Mouse (Mus musculus): ENCODE results near the gene Sema6d. TPM values are rescaled to one million over a fixed set of nuclear protein-coding genes. Genes with fewer than 3 reads are reported as not detected.

The Sema6d gene
- polyA plus RNA-seq, 1 experiment from 2014 or later = 16.5 TPM

DNA sequence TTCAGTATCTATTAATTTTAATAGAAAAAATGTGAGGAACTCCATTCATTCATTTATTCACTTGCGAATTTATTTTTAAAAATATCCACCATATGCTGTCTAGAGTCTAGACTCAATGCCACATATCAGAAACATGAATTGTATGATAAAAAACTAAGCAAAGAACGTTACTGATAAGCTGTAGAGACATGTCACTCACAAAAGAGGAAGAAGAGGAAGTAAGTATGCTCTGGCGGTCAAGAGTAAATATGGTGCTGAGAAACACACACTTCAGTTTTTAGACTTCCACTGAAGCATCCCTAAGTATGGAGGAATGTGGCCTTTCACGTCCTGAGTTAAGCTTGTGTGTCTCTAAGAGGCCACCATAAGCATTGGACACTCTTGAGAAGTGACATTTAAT, 484.0 kb downstream of the Sema6d start:
- H3K36me3 ChIP-seq = no peaks in the 10 kb centered on the region
- no peak for ATAC-seq (replicated peaks; ENCODE audit: insufficient number of reproducible peaks, insufficient read depth, low FRiP score, low read depth)
- no peaks in the 10 kb centered on the region for H3K27me3 ChIP-seq
- H3K4me1 ChIP-seq (replicated peaks) = no peaks in the 10 kb centered on the region
- H3K27ac ChIP-seq = no peak overlapping the region
- H3K4me2 ChIP-seq = no peak overlapping the region
- no peaks in the 10 kb centered on the region for H3K9me3 ChIP-seq (replicated peaks)
- no peak overlapping the region for H3K4me3 ChIP-seq
- WGBS = 55% methylated on average over 4 of the region's 4 CpGs
- no peak overlapping the region for H3K9ac ChIP-seq

DNA sequence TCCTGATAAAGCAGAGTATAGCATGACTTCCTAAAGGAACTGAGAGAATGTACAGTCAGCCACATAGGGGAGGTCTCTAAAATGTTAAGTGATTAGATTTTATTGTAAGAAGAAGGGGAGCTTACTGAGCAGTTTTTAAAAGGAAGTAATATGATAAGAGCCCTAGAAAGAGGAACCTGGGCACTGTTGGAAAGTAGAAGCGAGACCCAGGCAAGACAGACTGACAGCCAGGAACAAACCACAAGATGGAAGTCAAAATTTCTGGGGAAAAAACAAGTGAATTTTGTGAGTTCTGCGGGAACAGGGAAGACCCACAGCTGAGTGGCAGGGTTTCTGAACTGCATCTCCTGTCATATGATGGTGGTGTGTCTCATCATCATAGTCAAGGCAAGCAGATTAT, 486.3 kb downstream of the Sema6d start:
- Histone ChIP-seq H3K27ac (no peak overlapping the region), H3K27me3 (no peaks in the 10 kb centered on the region), H3K9ac (no peak overlapping the region), H3K4me3 (no peak overlapping the region), H3K4me1 (replicated peaks) (no peaks in the 10 kb centered on the region), H3K36me3 (no peaks in the 10 kb centered on the region), H3K9me3 (replicated peaks) (no peaks in the 10 kb centered on the region), H3K4me2 (no peak overlapping the region)
- ATAC-seq (replicated peaks; ENCODE audit: insufficient number of reproducible peaks, insufficient read depth, low FRiP score, low read depth) = no peak
- 66% methylated on average over 2 of the region's 2 CpGs for WGBS

DNA sequence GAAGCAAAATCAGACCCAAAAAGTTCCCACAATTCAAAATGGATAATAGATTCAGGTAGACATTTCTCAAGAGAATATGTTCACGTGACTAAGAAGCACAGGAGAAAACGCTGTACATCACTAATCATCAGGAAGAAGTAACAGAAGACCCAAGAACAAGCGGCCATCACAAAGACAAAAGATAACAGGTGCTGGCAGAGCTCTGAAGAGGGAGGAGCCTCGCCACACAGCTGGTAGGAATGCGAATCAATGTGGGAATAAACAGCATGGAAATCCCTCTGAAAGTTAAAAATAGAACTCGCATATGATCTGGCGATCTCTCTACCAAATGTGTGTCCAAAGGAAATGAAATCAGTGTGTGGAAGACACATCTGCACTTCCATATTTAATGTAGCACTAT, 493.8 kb downstream of the Sema6d start:
- Histone ChIP-seq H3K4me3 (no peak overlapping the region), H3K9me3 (replicated peaks) (no peaks in the 10 kb centered on the region), H3K27ac (no peak overlapping the region), H3K4me2 (no peak overlapping the region), H3K4me1 (replicated peaks) (peaks cover 4% of the 10 kb centered on the region; the same call in 1 of the 2 replicates), H3K9ac (no peak overlapping the region), H3K27me3 (no peaks in the 10 kb centered on the region), H3K36me3 (no peaks in the 10 kb centered on the region)
- ATAC-seq (replicated peaks; ENCODE audit: insufficient number of reproducible peaks, insufficient read depth, low FRiP score, low read depth) = no peak
- WGBS = 49% methylated on average over 7 of the region's 7 CpGs

DNA sequence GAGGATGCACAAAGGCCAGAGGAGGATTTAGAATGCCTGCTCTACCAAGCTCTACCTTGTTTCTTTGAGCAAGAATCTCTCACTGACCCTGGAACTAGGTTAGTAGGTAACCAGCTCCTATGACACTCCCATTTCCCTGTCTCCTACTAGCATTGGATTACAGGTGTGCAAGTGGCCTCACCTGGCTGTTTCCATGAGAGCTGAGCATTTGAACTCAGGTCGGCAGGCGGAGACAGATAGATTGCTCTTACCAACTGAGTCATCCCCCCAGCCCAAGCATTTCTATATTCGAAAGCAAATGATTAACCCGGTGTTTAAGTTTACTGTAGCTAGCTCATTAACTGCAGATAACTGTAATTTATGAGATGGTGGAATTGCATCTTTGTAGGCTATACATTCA, 503.0 kb downstream of the Sema6d start:
- Histone ChIP-seq H3K9me3 (replicated peaks) (no peaks in the 10 kb centered on the region), H3K27ac (no peak overlapping the region), H3K4me2 (no peak overlapping the region), H3K4me3 (no peak overlapping the region), H3K27me3 (no peaks in the 10 kb centered on the region), H3K36me3 (no peaks in the 10 kb centered on the region), H3K9ac (no peak overlapping the region), H3K4me1 (replicated peaks) (no peaks in the 10 kb centered on the region)
- 90% methylated on average over 4 of the region's 4 CpGs for WGBS
- no peak for ATAC-seq (replicated peaks; ENCODE audit: insufficient number of reproducible peaks, insufficient read depth, low FRiP score, low read depth)

DNA sequence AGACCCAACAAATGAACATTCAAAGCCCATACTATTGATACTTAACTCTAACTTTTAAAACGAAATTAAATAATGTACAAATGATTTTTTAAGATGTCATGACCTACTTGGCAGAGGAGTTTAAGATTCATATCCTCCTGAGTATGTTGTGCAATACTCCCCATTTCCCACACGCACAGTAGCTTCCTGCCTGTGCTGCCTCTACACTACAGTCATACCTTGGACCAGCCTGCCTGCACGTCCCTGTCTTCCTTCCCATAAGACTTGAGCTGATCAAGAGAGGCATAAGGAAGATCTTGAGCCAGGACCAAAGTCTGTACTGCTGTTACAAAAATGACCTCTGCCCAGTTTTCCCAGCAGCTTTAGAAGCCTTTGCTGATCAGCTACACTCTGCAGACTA, 509.2 kb downstream of the Sema6d start:
- peaks cover 14% of the 10 kb centered on the region for H3K4me1 ChIP-seq (replicated peaks)
- H3K4me2 ChIP-seq = no peak overlapping the region
- no peaks in the 10 kb centered on the region for H3K9me3 ChIP-seq (replicated peaks)
- WGBS = 59% methylated on average over 3 of the region's 3 CpGs
- no peak for ATAC-seq (replicated peaks; ENCODE audit: insufficient number of reproducible peaks, insufficient read depth, low FRiP score, low read depth)
- H3K27ac ChIP-seq = no peak overlapping the region
- H3K27me3 ChIP-seq = no peaks in the 10 kb centered on the region
- no peak overlapping the region for H3K9ac ChIP-seq
- no peaks in the 10 kb centered on the region for H3K36me3 ChIP-seq
- H3K4me3 ChIP-seq = no peak overlapping the region

DNA sequence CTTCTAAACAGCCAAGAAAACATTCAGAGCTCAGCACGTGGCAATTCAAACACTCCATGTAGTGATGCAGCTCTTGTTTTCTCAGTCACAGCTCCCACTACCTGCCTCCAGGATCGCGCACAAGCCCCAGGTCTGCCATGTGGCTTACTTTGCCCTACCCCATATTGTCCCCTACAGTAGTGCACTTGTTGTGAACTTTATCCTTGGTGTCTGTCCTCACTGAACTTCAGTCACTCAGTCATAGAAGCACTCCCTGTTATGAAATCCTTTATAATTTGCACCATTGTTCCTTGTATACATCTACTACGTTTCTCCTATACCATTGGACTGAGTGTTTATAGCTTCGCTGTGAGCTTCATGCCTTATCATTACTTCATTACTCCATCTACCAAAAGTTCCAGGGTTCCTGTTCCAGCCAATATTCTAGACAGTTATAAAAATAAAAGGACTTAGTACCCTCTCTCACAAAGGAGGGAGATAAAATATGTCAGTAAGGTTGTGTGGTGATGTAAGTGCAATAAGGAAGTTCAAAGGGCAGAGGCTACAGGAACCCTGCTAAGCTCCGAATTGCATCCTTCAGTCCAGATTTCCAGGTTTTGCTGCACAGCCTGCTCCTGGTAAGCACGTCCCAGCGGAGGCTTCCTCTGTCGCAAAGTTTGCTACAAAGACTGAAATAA, 512.1 kb downstream of the Sema6d start:
- H3K4me3 ChIP-seq = no peak overlapping the region
- H3K4me1 ChIP-seq (replicated peaks) = peaks cover 18% of the 10 kb centered on the region
- ATAC-seq (replicated peaks; ENCODE audit: insufficient number of reproducible peaks, insufficient read depth, low FRiP score, low read depth) = no peak
- H3K27ac ChIP-seq = 0 out of 2 replicates have a peak overlapping the region, but pooled peaks have one; percentile 24
- WGBS = 71% methylated on average over 9 of the region's 9 CpGs
- H3K9ac ChIP-seq = no peak overlapping the region
- no peak overlapping the region for H3K4me2 ChIP-seq
- no peaks in the 10 kb centered on the region for H3K9me3 ChIP-seq (replicated peaks)
- no peaks in the 10 kb centered on the region for H3K36me3 ChIP-seq
- H3K27me3 ChIP-seq = no peaks in the 10 kb centered on the region

DNA sequence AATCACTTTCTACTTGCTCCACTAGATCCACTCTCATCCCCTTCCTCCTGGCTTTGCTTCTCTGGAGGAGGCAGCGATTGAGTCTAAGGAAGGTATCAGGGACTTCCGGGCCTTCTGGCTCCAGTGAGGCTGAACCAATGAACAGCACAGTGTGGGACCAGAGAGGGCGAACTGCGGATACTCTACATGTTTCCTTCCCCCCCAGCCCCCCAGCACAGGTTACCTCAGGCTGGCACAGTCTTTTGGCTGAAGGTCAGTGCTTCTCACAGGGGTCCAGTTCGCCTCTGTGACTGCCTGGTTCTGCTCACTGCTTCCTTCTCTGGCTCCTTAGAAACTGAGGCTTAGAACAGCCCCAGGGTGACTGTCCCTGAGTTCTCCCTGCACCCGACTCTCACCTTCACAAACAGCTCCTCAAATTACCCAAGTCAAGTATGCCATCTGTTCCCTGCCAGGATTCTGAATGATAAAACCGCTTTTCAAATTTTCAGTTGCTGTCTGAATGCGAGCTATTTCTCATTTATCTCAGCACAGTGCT, 512.7 kb downstream of the Sema6d start:
- H3K4me3 ChIP-seq = no peak overlapping the region
- peak overlapping the region; percentile 13; the same call in 1 of the 2 replicates for H3K27ac ChIP-seq
- no peaks in the 10 kb centered on the region for H3K27me3 ChIP-seq
- peaks cover 20% of the 10 kb centered on the region for H3K4me1 ChIP-seq (replicated peaks)
- 43% methylated on average over 8 of the region's 8 CpGs for WGBS
- 0 out of 2 replicates have a peak overlapping the region, but pooled peaks have one; percentile 13 for H3K4me2 ChIP-seq
- ATAC-seq (replicated peaks; ENCODE audit: insufficient number of reproducible peaks, insufficient read depth, low FRiP score, low read depth) = 0 out of 2 replicates have a peak, but pooled peaks have one; percentile 50
- H3K9ac ChIP-seq = no peak overlapping the region
- no peaks in the 10 kb centered on the region for H3K9me3 ChIP-seq (replicated peaks)
- H3K36me3 ChIP-seq = no peaks in the 10 kb centered on the region

DNA sequence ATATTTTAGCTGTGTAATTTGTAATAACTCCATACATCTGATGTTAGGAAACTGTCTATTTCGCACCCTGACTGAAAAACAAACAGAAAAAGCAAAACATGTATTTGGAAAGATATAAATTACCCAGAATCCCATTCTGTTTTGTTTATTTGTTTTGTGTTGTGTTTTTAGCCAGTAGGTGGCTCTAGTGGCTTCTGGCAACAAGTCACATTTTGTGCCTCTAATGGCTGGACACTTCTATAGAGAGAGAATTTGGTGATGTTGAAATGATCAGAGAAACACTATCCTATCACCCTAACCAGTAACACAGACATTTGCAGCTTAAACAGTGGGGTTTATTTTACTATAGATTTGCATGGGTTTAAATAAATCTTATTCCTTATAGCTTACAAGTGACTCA, 515.6 kb downstream of the Sema6d start:
- ATAC-seq (replicated peaks; ENCODE audit: insufficient number of reproducible peaks, insufficient read depth, low FRiP score, low read depth) = no peak
- H3K27ac ChIP-seq = no peak overlapping the region
- H3K4me3 ChIP-seq = no peak overlapping the region
- whole genome bisulfite sequencing = 82% methylated on average over 1 of the region's 1 CpGs
- H3K4me2 ChIP-seq = no peak overlapping the region
- H3K9me3 ChIP-seq (replicated peaks) = no peaks in the 10 kb centered on the region
- no peaks in the 10 kb centered on the region for H3K36me3 ChIP-seq
- H3K27me3 ChIP-seq = no peaks in the 10 kb centered on the region
- peaks cover 34% of the 10 kb centered on the region for H3K4me1 ChIP-seq (replicated peaks)
- H3K9ac ChIP-seq = no peak overlapping the region

DNA sequence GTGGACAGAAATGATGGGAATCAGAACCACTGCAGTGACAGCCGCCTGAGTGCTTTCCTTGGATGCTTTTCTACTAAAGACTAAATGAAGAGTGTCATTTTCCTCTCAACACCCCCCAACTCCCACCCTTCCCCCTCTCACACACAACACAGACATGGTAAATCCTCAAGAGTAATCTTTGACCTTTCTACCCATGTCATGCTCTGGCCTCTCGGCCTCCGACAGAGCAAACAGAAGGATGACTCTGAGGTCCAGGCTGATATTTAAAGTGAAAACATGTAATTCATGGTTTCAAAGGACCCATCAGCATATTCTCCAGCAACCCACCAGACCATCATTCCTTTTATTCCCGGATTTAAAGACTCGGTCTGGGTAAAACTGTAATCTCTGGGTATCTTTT, 518.2 kb downstream of the Sema6d start:
- H3K36me3 ChIP-seq = no peaks in the 10 kb centered on the region
- peaks cover 35% of the 10 kb centered on the region for H3K4me1 ChIP-seq (replicated peaks)
- H3K4me2 ChIP-seq = no peak overlapping the region
- no peaks in the 10 kb centered on the region for H3K27me3 ChIP-seq
- H3K27ac ChIP-seq = no peak overlapping the region
- H3K9ac ChIP-seq = no peak overlapping the region
- no peak overlapping the region for H3K4me3 ChIP-seq
- 65% methylated on average over 5 of the region's 5 CpGs for WGBS
- no peaks in the 10 kb centered on the region for H3K9me3 ChIP-seq (replicated peaks)
- no peak for ATAC-seq (replicated peaks; ENCODE audit: insufficient number of reproducible peaks, insufficient read depth, low FRiP score, low read depth)

DNA sequence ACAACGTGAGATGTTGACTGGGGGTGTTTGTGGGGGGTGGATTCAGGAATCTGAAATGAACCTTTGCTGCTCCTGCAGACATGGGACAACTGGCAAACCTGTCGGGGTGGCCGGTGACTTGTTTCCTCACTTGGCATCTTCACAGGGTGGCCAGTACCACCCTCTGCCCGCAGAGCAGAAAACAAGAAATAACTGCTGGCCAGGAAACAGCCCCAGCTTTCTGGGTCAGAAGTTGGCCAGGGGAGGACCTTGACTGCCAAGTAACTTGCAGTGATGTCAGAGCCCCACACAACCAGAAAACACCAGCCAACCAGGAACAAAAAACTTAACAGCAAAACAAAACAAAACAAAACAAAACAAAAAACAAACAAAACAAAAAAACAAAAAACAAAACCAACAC, 518.8 kb downstream of the Sema6d start:
- 58% methylated on average over 4 of the region's 4 CpGs for WGBS
- H3K4me3 ChIP-seq = no peak overlapping the region
- peaks cover 35% of the 10 kb centered on the region for H3K4me1 ChIP-seq (replicated peaks)
- no peak for ATAC-seq (replicated peaks; ENCODE audit: insufficient number of reproducible peaks, insufficient read depth, low FRiP score, low read depth)
- no peaks in the 10 kb centered on the region for H3K36me3 ChIP-seq
- H3K9ac ChIP-seq = no peak overlapping the region
- H3K9me3 ChIP-seq (replicated peaks) = no peaks in the 10 kb centered on the region
- H3K27ac ChIP-seq = no peak overlapping the region; the same call in 1 of the 2 replicates
- peak overlapping the region; percentile 69; the same call in 1 of the 2 replicates for H3K4me2 ChIP-seq
- no peaks in the 10 kb centered on the region for H3K27me3 ChIP-seq

DNA sequence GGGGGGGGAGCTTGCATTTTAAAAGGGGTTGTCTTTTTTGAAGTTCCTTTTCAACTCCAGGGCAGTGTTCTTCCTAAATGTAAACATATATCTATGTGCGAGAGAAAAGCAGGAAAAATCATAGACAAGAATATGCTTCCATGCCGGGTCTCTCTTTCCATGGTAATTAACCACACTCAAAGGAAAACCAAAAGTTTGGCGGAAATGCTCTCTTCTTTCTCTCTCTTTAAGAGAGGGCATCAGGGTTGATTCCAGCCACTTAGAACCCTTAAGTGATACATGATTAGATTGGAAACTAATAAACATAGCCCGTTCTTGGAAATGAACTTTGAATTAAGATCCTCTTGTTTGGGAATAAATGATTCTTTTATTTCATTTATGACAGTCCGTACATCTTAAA, 519.2 kb downstream of the Sema6d start:
- Histone ChIP-seq H3K27me3 (no peaks in the 10 kb centered on the region), H3K4me2 (peak overlapping the region; percentile 69), H3K36me3 (no peaks in the 10 kb centered on the region), H3K4me3 (peak overlapping the region; percentile 92), H3K4me1 (replicated peaks) (peaks cover 40% of the 10 kb centered on the region), H3K27ac (peak overlapping the region; percentile 98), H3K9ac (peak overlapping the region; percentile 95), H3K9me3 (replicated peaks) (no peaks in the 10 kb centered on the region)
- 25% methylated on average over 5 of the region's 5 CpGs for WGBS
- ATAC-seq (replicated peaks; ENCODE audit: insufficient number of reproducible peaks, insufficient read depth, low FRiP score, low read depth) = no peak

All from heart, embryonic 15.5 days (tissue).